Mouse (Mus musculus) hindlimb bud, embryonic 11.5 days (tissue): ENCODE data around the gene D630023F18Rik.

Experiments used
- DNase-seq: peaks from one replicate; pipeline ENCODE4 v3.0.0-alpha.2; 2012; ENCODE audit warnings: low read depth, low spot score; ENCODE audit errors: extremely low spot score

The D630023F18Rik gene

GRCm38 (mm10) chr1:65122574-65123372 is at the start of gene D630023F18Rik:
TSS of gene D630023F18Rik (minus strand) at chr1:65123214.
- DNase-seq, result no peak

- DNase-seq, result no peak
Observed at GRCm38 (mm10) chr1:65171579-65171978, 48.6 kb upstream of the D630023F18Rik start.

GRCm38 (mm10) chr1:65169947-65170346 is 46.9 kb upstream of the D630023F18Rik start:
- DNase-seq, result no peak

- no peak for DNase-seq
Observed at GRCm38 (mm10) chr1:65169536-65169935, 46.5 kb upstream of the D630023F18Rik start.

- no peak for DNase-seq
Observed at GRCm38 (mm10) chr1:65167496-65167895, 44.5 kb upstream of the D630023F18Rik start.

GRCm38 (mm10) chr1:65162210-65162609 is 39.2 kb upstream of the D630023F18Rik start:
- DNase-seq, result no peak

- no peak for DNase-seq
Observed at GRCm38 (mm10) chr1:65156111-65156510, 33.1 kb upstream of the D630023F18Rik start.

GRCm38 (mm10) chr1:65154814-65155213 is 31.8 kb upstream of the D630023F18Rik start:
- DNase-seq, result no peak

GRCm38 (mm10) chr1:65147971-65148370 is 25.0 kb upstream of the D630023F18Rik start:
- DNase-seq, result no peak

GRCm38 (mm10) chr1:65147326-65147725 is 24.3 kb upstream of the D630023F18Rik start:
- no peak for DNase-seq

- no peak for DNase-seq
Observed at GRCm38 (mm10) chr1:65146601-65147000, 23.6 kb upstream of the D630023F18Rik start.

GRCm38 (mm10) chr1:65144783-65145182 is 21.8 kb upstream of the D630023F18Rik start:
- no peak for DNase-seq

GRCm38 (mm10) chr1:65137560-65137959 is 14.5 kb upstream of the D630023F18Rik start:
- DNase-seq, result no peak

GRCm38 (mm10) chr1:65132833-65133232 is 9.8 kb upstream of the D630023F18Rik start:
- no peak for DNase-seq

GRCm38 (mm10) chr1:65131671-65132070 is 8.7 kb upstream of the D630023F18Rik start:
- no peak for DNase-seq

- DNase-seq, result no peak
Observed at GRCm38 (mm10) chr1:65130226-65130625, 7.2 kb upstream of the D630023F18Rik start.

GRCm38 (mm10) chr1:65129634-65130180 is 6.7 kb upstream of the D630023F18Rik start:
- no peak for DNase-seq

- no peak for DNase-seq
Observed at GRCm38 (mm10) chr1:65119438-65119837, 3.6 kb downstream of the D630023F18Rik start, which contains the start of gene Gm28845. TSS of gene Gm28845 (minus strand) at chr1:65119558.

- DNase-seq, result no peak
Observed at GRCm38 (mm10) chr1:65118150-65118913, 4.7 kb downstream of the D630023F18Rik start.

GRCm38 (mm10) chr1:65113536-65114172 is 9.4 kb downstream of the D630023F18Rik start:
- DNase-seq, result no peak

- DNase-seq, result no peak
Observed at GRCm38 (mm10) chr1:65112807-65113196, 10.2 kb downstream of the D630023F18Rik start.
